Mouse (Mus musculus) T-helper 1 cell (primary cell): ENCODE measurements around the gene B3gat3.

ENCODE experiments used
- in situ Hi-C: fragments of 300-600 bp; cut with MboI, MseI; formaldehyde crosslinking; loops from one replicate; pipeline ENCODE4 v1.15.1; 2025; ENCODE audit warnings: high pct_unique_total_duplicates

The B3gat3 gene

DNA sequence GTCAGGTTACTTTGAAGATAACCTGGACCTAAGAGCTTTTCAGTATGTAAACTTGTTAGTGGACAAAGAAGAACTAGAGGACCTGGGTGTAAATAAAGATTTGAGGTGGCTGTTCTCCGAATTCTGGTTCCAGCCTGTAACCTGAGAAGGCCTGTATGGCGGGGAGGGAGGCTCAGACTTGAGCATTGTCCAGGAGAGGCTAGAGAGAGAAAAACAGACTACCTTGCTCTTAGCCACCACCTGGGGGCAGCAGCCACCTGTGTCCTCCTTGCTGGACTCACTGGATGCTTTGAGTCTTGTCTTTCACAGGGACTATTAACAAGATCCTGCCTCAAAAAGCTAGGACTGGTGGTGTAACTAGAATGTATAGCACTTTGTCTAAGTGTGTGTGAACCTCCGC is 56.4 kb downstream of the B3gat3 start:
- in situ Hi-C loops, result no loop called here
